Mouse (Mus musculus) spleen, postnatal 36 days (tissue): Measurements from ENCODE around the gene Pdzd3.

ENCODE experiments used
- DNase-seq, 2 experiments: peaks; one replicate each; pipeline ENCODE4 v3.0.0; 2022; ENCODE audit warnings: low spot score in 2 of 2, mixed read lengths in 1 of 2

Pdzd3 gene

DNA sequence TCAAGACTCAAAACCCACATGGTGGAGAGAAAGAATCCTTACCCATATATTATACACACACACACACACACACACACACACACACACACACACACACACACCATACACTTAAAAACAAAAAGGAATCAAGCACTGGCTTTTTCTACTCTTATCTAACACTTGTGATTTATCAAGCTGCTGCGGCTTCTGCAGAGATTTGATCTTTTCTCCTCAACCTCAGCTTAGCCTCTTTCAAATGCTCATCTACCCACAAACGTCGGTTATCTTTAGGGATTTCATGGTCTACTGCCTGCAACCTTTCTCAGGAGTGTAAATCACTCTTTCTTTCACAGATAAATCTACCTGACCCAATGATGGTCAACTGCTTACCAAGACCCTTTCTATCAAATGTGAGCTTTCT, 50.8 kb downstream of the Pdzd3 start:
- DNase-seq: no peak

DNA sequence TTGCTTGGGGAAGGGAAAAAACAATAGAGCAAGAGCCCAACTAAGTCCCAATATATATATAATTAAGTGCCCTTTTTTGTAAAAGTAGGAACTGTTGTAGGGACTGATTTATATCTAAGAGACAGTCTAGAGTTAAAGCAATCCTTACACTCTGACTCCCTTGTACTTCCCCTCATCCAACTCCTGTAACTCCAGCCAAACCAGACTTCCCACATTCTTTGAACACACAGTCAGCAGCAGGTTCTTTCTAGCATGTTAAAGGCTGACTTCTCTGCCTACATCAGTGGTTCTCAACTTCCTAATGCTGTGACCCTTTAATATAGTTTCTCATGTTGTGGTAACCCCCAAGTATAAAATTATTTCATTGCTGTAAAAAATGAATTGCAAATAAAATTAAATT, 51.7 kb downstream of the Pdzd3 start:
- no peak for DNase-seq

DNA sequence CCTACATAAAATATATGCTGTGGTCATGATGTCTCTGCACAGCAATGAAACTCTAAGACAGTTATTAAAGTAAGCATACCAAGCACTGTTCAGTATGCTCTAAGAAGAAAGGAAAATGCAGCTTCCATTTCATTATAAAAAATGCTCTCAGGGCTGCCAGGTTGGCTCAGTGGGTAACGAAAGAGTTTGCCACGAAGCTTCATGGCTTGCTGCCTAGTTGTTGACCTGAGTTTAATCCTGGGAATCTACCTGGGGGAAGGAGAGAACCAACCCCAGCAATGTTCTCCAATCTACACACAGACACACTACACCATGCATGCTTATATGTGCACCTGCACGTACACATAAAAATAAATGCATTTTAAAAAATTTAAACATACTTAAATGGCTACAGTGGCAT, 52.1 kb downstream of the Pdzd3 start:
- DNase-seq: no peak
